Mouse (Mus musculus) ES-E14 (cell line): ENCODE measurements at regions not wholly inside any gene's neighbourhood (a gene's known extent, or its start where the extent isn't known, plus 50 kb on each side); places are given as distances from the start of the nearest gene placed in this dataset.

ENCODE experiments used
- DNase-seq: peaks from one replicate; pipeline ENCODE4 v3.0.0-alpha.2; 2013; ENCODE audit warnings: low read depth, low spot score
- H3K27ac ChIP-seq: 2 replicates; pipeline ENCODE4 v1.5.1; 2012; ENCODE audit warnings: low read depth, mild to moderate bottlenecking, low read length, moderate library complexity, mixed read lengths; ENCODE audit not compliant: poor library complexity, insufficient read depth, severe bottlenecking
- H3K36me3 ChIP-seq: 2 replicates; pipeline ENCODE4 v1.6.1; 2012; ENCODE audit warnings: mild to moderate bottlenecking, low read length, moderate library complexity, mixed read lengths; ENCODE audit not compliant: control insufficient read depth, poor library complexity, insufficient read depth, severe bottlenecking
- H3K4me1 ChIP-seq, 2 experiments: fragments of 150-350 bp in 1 of 2; sonication (generic) in 1 of 2; 2 replicates each; pipeline ENCODE4 v1.6.1; 2012; ENCODE audit warnings: low read length in 2 of 2, mild to moderate bottlenecking in 1 of 2, mixed read lengths in 1 of 2; ENCODE audit not compliant: control insufficient read depth in 2 of 2, insufficient read depth in 2 of 2, poor library complexity in 1 of 2
- H3K4me3 ChIP-seq, 2 experiments: fragments of 150-350 bp in 1 of 2; sonication (generic) in 1 of 2; 2 replicates each; pipeline ENCODE4 v1.5.1; 2012; ENCODE audit warnings: low read length in 2 of 2, low read depth in 1 of 2, mild to moderate bottlenecking in 1 of 2, mixed read lengths in 1 of 2; ENCODE audit not compliant: insufficient read depth in 1 of 2, poor library complexity in 1 of 2, severe bottlenecking in 1 of 2
- H3K9ac ChIP-seq: 2 replicates; pipeline ENCODE4 v1.6.1; 2012; ENCODE audit warnings: low read depth, mild to moderate bottlenecking, low read length, mixed read lengths; ENCODE audit not compliant: poor library complexity, insufficient read depth, severe bottlenecking
- H3K9me3 ChIP-seq: fragments of 150-350 bp; sonication (generic); 2 replicates; pipeline ENCODE4 v1.6.1; 2012; ENCODE audit warnings: low read depth, mild to moderate bottlenecking, low read length; ENCODE audit not compliant: control insufficient read depth, insufficient read depth
- CHD2 ChIP-seq: IDR thresholded peaks from 2 replicates; pipeline ENCODE4 v1.6.1; 2014; ENCODE audit warnings: mild to moderate bottlenecking, low read depth, low read length, inconsistent platforms
- HCFC1 ChIP-seq: IDR thresholded peaks from 2 replicates; pipeline ENCODE4 v1.6.1; 2012; ENCODE audit warnings: low read length, inconsistent platforms, borderline replicate concordance; ENCODE audit not compliant: insufficient read depth
- MAFK ChIP-seq: IDR thresholded peaks from 2 replicates; pipeline ENCODE4 v1.6.1; 2014; ENCODE audit warnings: mild to moderate bottlenecking, low read depth, low read length, inconsistent platforms; ENCODE audit not compliant: insufficient read depth
- ZC3H11A ChIP-seq: IDR thresholded peaks from 2 replicates; pipeline ENCODE4 v1.6.1; 2012; ENCODE audit warnings: low read depth, mild to moderate bottlenecking, inconsistent platforms, low read length, borderline replicate concordance
- ZNF384 ChIP-seq: IDR thresholded peaks from 2 replicates; pipeline ENCODE4 v1.6.1; 2012; ENCODE audit warnings: low read depth, low read length, inconsistent platforms
- in situ Hi-C, 2 experiments: fragments of 600-800 bp; cut with MboI; formaldehyde crosslinking; loops; one replicate each; pipeline ENCODE4 v1.15.1; 2025; ENCODE audit warnings: low sequenced_read_pairs in 2 of 2, inconsistent platforms in 1 of 2; ENCODE audit not compliant: unreplicated experiment in 2 of 2

DNA sequence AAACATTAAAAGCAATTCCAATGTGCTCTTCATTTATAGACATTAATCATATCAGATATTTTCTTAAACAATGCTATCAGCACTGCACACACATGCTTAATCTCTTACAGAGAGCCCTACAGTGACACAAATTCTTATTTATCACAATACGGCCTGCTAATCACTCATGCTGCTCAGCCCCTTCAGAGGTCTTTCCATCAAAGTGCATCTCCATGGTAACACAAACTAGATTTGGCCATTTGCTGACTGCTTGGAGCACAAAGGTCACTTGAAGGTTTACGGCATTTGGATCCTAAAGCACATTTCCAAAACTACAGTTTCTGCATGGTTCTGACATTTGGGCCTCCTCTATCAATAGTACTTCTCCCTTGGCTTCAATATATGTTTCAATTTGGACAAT, 77.6 kb upstream of the Myo3a start:
- in situ Hi-C loops: no loop called here
- no peaks in the 10 kb centered on the region for H3K9me3 ChIP-seq
- H3K27ac ChIP-seq: no peak overlapping the region
- H3K9ac ChIP-seq: no peak overlapping the region
- H3K4me3 ChIP-seq: no peak overlapping the region
- no peak for TF ChIP-seq MAFK
- no peaks in the 10 kb centered on the region for H3K4me1 ChIP-seq
- no peak for DNase-seq
- H3K36me3 ChIP-seq: no peaks in the 10 kb centered on the region

DNA sequence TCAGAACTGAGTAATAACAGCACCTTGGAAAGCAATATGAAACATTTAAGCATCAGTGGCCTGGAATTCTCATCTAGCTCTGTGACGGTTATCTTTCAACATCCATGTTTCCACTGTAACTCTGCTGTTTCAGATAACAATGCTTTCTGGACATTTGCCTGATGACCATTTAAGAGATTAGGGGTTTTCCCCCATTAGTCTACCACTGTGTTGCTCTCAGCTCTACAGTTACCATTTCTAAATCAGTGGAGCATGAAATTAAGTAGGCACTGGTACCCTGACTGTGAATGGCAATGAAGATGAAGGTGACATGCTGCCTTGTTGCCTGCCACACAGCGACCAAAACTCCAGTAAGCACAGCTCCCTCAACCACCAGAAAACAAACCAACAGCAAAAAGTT, 70.7 kb upstream of the Myo3a start:
- TF ChIP-seq ZC3H11A (no peak), CHD2 (no peak), HCFC1 (no peak), ZNF384 (no peak), MAFK (no peak)
- in situ Hi-C loops: no loop called here
- no peak overlapping the region for H3K4me3 ChIP-seq
- no peaks in the 10 kb centered on the region for H3K4me1 ChIP-seq
- DNase-seq: no peak
- H3K27ac ChIP-seq: no peak overlapping the region
- no peaks in the 10 kb centered on the region for H3K36me3 ChIP-seq
- H3K9ac ChIP-seq: no peak overlapping the region
- H3K9me3 ChIP-seq: no peaks in the 10 kb centered on the region

GRCm38 (mm10) chr2:22165443-22165842, 61.9 kb upstream of the Myo3a start:
- DNase-seq: peak; percentile 17
- H3K27ac ChIP-seq: no peak overlapping the region
- no peaks in the 10 kb centered on the region for H3K4me1 ChIP-seq
- H3K9me3 ChIP-seq: no peaks in the 10 kb centered on the region; the same call in 1 of the 2 replicates
- in situ Hi-C loops: no loop called here
- H3K36me3 ChIP-seq: no peaks in the 10 kb centered on the region
- H3K9ac ChIP-seq: no peak overlapping the region
- H3K4me3 ChIP-seq: no peak overlapping the region
- no peak for TF ChIP-seq CHD2
- no peak for TF ChIP-seq ZC3H11A

DNA sequence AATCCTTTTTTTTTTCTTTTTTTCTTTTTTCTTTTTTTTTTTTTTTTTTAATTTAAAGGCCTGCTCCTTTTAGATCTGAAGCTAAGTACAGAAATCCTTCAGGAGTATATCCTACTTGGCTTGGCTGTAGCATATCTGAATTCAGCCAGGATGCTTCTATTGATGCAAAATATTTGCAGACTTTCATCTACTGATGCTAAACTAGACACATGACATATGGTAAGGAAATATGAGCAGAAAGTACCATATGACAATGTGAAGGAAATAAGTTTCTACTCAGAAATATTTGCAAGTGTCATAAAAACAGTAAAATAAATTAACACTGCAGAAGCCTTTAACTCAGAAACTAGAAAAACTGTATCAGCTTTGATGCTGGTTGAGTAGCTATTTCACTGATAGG, 61.4 kb upstream of the Myo3a start:
- no peak overlapping the region for H3K4me3 ChIP-seq
- H3K4me1 ChIP-seq: no peaks in the 10 kb centered on the region
- in situ Hi-C loops: no loop called here
- TF ChIP-seq CHD2 (no peak), MAFK (no peak)
- no peak for DNase-seq
- H3K9ac ChIP-seq: no peak overlapping the region
- no peaks in the 10 kb centered on the region; the same call in 1 of the 2 replicates for H3K9me3 ChIP-seq
- no peak overlapping the region for H3K27ac ChIP-seq
- no peaks in the 10 kb centered on the region for H3K36me3 ChIP-seq
